Mouse (Mus musculus) lung, postnatal 4 days (tissue): ENCODE results near the gene Polr3c.
"Not testable (repeated sequence)": the region's sequence is repeated elsewhere in the genome, so short reads cannot be mapped to it uniquely, and the experiment has no call there.

Source experiments
- DNase-seq, 2 experiments: peaks; one replicate each; pipeline ENCODE4 v3.0.0; 2021

The Polr3c gene

DNA sequence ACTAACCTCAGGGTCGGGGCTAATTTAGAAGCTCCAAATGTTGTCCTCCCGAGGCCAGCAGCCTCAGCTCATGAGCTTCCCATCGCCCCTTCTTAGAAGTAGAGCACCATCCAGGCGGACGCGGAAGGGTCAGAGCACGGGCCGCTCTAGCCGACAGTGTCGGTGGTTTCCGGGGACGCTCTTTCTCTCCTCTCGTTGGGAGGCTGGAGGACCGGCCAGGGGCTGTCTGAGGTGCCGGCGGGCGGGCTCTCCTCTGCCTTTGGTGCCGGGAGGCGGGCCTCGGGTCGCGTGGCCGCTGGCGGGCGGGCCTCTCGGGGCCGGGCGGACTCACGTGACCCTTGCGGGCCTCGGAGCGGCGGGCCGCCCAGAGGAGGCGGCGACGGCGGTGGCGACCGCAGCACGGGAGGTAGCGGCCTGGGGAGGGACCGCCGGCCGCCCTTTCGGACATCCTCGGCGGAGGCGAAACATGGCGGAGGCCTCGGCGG, at the start of gene Polr3c, which contains the start of gene Rnf115:
Gene Polr3c, minus strand, starts transcription at position 286 of the 485 bp plus-strand sequence.
Gene Rnf115, plus strand, starts transcription at position 322 of the 485 bp plus-strand sequence.
- peak; percentile 97 to 99 for DNase-seq

DNA sequence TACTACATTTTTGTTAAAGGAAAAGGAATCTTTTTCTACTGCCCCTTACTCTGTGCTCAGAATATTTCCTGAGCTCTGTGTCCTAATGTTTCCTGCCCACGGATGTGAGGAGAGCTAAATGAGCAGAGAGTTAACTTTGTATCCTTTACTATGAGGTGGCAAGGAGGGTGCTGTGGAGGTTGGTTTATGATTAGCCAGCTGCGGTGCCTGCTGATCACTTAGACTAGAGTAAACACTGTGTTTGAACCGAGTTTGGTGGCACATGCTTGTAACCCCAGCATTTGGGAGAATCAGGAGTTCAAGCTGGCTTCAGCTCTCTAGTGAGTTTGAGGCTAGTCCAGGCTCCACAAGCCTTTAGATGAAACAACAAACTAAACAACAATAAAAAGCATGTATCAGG, 49.7 kb upstream of the Polr3c start:
- no peak for DNase-seq

DNA sequence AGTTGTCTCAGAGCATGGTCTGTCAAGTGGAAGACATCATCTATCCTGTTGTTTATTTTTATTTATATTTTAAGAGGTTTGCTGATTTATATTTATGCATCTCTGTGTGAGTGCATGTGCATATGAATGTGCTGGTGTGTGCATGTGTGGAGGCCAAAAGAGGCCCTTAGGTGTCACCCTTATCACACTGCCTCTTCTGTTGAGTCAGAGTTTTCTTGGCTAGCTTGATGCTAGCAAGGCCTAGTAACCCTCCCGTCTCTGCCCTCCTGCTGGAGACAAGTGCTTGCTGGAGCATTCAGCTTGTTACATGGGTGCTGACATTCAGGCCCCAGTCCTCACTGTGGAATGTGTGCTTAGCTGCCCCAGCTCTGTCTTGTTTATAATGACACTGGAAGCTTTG, 45.5 kb upstream of the Polr3c start:
- DNase-seq: no peak

DNA sequence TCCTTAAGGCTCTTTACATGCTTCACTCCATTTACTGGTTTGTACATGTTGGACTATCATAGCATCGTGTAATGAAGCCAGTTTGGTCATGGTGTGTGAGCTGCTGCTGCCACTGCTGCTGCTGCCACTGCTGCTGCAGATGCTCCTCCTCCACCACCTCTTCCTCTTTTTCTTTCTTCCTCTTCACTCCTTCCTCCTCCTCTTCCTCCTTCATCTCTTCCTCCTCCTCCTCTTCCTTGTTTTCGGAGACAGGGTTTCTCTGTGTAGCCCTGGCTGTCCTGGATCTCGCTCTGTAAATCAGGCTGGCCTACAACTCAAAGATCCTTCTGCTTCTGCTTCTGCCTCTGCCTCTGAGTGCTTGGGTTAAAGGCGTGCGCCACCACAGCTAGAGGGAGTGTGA, 42.5 kb upstream of the Polr3c start:
- DNase-seq: no peak

DNA sequence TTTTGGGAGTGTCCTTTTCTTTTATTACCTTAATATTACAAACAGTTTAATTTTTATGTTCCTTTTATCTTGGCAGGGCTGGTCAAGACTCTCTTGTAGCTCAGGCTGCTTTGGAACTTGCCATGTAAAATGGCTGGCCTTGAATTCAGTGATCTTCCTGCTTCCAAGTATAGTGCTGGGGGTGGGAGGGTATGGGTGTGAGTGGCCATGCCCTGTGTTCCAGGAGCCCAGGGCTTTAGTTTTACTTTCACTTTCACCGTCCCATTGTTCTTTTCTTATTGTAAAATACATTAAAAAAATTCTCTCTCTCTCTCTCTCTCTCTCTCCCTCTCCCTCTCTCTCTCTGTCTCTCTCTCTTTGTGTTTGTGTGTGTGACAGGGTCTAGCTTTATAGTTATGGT, 37.1 kb upstream of the Polr3c start:
- DNase-seq: no peak

DNA sequence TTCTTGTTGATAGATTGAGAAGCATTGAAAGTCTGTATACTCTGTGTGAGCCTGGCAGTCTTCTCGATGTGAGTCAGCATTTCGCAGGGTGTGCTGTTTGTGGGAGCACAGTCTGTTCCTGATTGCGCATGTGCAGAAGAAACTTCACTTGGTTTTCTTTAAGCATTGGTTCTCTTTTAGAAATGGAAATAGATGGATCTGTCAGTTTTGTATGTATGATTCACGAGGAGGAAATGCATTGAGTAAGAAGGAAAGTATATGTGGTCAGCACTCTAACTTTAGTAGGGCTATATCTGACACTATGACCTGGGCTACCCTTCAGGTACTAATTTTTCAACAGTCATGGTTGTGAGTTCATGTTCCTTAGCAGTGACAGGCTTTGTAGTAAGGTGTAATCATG, 32.3 kb upstream of the Polr3c start:
- no peak for DNase-seq

DNA sequence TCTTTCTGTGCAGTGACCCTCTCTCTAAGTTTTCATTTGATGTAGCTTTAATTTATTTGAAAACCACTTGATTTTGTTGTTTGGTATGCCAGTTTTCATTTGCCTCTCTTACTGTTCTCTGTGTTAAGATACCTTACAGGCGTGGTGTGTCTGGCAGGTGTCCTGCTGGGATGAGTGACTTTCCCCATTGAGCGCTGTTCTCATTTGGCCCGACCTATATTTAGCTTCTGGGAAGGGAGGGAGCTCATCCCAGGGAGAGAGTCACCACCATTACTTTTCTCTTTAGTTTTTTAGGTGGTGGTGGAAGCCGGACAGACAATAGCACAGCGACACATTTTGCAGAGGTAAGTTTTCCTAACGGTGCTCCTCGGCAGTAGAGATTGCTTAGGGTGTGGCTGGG, 30.3 kb upstream of the Polr3c start:
- no peak for DNase-seq

DNA sequence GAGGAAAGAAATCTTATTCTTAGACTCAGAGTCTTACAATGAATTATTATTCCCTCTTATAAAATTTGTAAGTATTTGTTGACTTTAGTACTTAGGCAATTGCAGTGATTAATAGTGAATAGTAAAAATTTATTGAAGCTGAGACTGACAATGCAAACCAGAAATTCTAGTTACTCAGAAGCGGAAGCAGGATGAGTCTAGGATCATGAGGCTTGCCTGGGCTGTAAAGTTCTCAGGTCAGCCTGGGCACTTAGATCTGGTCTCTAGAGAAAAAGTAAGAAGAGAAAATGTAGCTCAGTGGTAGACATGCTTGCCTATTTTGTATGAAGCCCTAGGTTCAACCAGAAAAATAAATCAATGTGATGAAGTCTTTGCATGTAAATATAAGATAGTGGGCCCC, 28.5 kb upstream of the Polr3c start:
- DNase-seq: no peak

DNA sequence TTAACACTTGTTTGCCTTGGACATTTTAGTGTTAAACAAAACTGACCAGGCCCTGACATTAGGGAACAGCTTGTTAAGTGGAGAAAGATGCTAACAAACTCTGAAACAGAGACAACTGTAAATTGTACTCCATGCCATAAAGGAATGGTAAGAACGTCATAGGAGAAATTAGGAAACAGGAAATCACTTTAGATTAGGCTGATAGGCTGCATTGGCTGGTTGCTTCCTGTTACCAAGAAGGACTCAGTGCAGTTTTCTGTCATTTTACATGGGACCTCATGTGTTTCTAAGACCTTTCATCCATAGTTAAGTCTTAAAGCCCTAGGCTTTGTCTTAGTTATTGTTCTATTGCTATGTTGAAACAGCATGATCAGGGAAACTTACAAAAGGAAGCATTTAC, 19.4 kb upstream of the Polr3c start:
- no peak for DNase-seq

DNA sequence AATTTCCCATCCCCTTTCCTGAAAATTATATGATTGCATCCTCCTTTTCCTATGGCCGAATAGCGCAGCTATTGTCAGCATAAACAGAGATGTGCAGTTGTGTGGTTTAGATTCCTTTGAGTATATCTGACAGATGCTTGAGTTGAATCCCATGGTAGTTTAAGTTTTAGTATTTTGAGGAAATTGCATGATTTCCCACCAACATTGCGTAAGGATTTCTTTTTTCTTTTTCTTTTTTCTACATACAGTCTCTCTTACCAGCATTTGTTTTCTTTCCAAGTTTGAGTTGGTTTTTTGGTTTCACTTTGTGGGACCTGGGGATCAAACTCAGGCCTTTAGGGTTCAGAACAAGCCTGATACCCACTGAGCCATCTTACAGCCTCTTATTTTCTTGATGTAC, 16.9 kb upstream of the Polr3c start:
- no peak for DNase-seq

DNA sequence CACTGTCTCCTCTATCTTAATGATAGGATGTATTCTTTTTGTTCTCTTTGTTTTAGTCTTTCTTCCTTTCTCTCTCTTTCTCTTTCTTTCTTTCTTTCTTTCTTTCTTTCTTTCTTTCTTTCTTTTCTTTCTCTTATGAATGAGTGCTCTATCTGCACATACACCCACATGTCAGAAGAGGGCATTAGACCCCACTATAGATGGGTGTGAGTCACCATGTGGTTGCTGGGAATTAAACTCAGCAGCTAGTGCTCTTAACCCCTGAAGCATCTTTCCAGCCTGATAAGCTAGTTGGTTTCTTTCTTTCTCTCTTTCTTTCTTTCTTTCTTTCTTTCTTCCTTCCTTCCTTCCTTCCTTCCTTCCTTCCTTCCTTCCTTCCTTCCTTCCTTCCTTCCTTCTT, 12.9 kb upstream of the Polr3c start:
- not testable (repeated sequence) for DNase-seq

DNA sequence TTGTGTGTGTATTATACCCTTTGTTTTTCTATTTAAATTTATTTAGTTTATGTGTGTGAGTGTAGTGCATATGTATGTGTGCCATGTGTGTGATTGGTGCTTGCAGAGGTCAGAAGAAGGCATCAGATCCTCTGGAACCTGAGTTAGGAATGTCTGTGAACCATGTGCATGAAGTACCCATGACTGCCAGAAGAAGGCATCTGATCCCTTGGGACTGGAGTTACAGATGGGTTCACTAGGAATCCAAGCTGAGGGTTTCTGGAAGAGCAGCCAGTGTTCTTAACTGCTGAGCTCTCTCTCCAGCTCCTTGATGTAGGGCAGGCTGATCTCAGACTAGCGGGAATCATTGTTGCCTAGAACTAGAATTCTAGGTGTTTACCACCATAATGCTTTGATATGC, 10.6 kb upstream of the Polr3c start:
- DNase-seq: no peak

DNA sequence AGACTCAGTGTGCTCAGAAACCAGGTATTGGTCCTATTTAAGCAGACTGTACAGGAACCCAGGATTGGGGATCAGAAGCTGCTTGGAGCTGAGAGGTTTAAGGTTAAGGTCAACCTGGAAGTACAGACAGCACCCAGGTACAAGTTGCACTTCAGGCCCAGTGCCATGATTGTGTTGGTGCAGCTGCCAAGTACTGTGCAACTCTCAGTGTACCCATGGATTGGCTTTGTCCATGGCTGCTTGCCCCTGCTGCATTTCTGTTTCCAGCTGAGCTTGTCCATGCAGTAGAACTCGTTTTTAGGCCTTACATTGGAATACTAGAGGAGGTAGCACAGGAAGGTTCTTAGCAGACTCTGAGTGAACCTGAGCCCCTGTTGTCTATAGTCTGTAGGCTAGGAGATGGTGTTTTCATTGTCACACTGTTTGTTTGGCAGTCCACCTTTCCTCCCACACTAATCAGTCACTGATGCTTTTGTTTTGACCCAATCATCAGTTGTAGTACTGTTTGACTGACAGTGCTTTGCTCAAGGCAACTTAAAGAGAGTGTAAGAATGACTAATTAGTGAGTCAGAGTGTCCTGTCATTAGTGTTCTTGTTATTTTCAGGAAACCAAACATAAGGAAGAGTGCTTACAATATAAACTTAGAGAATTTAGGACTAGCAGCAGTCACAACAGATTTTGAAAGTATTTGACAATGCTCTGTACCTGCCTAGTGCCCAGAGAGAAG, 9.7 kb upstream of the Polr3c start:
- no peak for DNase-seq

DNA sequence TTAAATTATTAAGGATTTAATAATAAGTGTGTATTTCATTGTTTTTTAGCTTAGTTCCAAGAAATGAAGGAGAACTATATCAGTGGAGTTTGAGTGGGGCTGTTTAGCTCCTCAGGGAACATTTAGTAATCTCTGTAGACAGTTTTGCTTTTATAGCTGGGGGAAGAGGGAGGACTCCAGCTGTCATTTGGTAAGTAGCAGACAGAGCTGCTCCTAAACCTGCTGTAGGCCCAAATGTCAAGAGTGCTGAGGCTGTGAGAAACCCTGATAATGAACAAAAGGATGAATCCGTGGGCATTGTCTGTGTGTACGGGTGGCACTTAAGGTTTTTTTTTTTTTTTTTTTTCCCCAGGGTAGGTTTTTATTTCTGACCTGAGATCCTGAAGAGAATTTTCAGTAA, 7.8 kb upstream of the Polr3c start:
- DNase-seq: no peak

DNA sequence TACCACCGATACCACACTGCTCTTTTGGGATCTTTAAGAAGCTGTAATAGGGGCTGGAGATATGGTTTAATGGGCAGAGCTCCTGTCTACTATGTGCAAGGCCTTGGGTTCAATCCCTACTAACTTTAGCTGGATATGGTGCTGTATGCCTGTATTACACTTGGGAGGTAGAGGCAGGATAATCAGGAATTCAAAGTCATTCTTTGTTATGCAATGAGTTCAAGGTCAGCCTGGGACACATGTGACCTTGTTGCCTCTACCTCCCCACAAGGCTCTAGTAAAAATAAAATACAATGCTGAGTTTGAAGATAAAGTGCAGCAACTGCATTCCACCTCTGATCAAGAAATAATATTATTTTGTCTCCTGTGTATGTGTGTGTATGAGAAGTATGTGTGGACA, 6.6 kb upstream of the Polr3c start:
- DNase-seq: no peak

DNA sequence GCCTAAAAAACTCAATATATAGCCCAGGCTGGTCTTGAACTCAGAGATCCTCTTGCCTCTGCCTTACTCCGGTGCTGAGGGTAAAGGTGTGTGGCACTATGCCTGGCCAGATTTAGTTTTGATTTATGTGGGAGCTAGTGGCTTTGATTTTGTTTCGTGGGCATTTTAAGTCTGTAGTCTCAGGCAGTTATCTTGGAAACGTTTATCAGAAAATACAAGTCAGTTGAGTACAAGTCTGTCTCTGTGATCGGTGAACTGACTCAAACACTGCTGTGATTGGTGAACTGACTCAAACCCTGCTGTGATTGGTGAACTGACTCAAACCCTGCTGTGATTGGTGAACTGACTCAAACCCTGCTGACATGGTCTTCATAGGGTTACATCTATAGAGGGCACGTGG, 3.4 kb upstream of the Polr3c start:
- DNase-seq: no peak

DNA sequence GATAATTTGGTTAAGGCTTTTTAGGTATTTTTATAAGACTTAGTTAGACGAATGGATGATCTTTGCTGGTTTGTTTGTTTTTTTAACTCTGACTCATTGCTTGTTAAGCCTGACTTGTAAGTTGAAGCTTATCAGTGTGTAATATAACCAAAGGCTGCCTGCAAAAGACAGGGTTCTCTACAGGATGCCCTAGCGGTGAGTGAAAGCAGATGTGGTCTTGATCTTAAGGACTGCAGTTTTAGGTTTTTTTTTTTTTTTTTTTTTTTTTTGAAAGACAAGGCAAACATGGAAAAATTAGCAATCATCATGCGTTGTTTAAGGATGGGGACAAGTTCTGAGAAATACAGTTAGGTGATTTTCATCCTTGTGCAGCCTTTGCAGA, 2.0 kb upstream of the Polr3c start:
- DNase-seq: no peak

DNA sequence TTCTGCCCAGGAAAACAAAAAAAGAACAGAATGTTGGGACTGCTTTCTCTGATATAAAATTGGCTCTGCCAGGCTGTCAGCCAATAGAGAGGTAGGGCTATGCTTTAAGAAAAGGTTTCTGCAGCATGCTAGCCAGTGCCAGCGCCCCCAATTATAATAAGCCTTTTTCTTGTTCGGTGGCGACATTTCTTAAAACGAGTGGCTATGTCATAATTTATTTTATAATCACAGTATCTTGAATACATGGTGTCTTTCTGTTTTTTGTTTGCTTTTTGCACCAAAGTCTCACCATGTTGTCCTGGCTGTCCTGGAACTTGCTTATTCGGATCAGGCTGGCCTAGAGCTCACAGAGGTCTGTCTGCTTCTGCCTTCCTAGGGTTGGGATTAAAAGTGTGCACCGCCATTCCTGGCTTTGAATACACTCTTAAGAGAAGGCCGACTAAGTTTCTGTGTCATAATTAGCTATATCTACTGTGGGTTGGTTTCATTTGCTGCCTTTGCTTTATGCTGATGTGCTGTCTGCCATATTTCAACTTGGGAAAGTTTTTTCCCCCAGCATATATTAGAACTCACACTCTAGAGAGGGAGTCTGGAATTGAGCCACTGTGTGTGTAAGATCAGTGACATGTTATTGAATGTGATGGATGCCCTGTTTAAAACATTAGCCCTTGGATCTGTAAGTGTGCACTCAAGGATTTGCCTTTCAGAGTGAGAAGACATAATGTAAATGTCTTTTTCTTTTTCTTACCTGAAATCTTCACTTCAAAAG, 1.4 kb upstream of the Polr3c start:
- no peak for DNase-seq

DNA sequence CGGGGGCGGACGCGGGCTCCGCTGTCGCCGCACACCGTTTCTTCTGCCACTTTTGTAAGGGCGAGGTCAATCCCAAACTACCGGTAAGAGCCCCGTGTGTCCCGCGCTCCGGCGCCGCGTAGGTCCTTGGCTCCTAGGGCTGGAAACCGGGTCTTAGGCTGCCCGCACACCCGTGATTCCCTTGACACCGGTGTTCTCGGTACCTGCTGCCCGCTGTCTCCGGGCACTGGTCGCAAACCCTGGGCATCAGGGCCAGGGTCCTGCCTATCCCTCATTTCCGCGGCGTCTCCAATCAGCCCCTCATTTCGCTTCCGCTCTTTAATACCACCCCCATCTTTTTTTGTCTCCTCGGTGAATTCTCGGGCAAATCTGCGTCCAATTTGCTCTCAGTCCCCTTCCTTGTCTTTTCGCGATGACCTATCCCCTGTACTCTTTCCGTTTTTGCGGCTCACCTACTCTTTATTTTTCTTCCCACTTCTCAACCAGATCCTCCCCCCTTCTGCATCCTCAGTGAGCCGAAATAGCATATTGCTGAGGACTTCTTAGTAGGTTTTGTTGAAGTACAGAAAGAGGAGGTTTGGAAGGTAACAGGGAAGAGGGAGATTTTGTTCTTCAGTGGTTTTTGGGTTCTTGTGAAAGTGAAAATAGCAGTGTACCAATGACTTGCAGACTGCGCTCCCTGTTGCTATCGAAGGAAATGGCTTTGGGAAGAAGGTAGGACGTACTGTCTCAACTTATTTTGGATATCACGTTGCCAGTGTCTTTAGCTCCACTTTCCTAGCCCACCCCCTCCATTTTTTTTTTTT, 603 bp upstream of the Polr3c start:
- DNase-seq: no peak

DNA sequence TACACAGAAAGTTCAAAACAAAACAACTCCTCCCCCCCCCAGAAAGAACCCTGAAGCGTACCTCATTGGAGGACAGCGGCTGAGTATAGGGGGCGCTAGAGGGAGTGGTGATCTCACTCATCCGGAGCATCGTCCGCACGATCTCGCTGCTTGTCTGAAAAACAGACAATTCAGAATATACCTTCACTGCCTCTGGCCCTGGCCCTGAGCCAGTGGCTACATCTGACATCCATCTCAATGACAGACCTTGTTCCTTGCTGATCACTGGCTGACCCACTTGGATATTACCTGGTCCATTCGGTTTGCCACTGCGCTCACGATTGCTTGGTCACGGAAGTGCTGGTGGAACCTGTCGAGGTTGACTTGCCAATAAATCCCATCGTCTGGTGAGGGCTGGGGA, 8.3 kb downstream of the Polr3c start:
- peak in 1 of 2 experiments; percentile 42 for DNase-seq

DNA sequence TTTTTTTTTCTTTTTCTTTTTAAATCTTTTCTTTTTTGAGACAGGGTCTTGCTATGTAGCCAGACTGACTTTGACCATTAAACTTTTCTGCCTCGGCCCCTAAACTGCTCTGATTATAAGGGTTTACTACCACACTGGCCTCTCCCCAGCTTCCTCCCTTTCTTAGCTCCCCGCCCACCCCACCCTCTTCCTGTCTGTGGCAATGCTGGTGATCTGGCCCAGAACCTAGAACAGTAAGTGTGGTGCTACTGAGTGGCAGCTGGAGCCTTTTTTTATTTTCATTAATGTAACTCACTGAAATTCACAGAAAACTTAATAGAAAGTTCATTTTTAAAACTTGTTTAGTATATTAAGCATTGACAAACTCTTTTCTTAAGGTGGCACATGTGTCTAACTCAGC, 11.6 kb downstream of the Polr3c start:
- DNase-seq: no peak

DNA sequence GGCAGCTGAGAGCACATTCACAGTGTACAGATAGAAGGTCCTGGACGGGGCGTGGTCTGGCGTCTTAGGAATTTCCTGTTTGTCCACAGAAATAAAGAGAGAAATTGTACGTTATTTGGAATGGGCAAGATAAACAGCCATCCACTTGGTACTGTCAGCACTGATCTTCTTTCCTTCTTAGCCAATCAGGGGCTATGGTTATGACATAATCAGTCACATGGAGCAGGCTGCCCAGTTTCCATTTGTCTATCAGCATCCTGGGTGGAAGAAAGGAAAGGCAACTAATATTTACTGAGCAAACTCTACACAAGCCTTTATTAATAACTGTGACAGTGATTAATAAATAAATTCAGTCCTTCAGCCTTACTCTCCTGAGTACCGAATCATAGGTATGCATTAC, 13.1 kb downstream of the Polr3c start:
- DNase-seq: no peak

DNA sequence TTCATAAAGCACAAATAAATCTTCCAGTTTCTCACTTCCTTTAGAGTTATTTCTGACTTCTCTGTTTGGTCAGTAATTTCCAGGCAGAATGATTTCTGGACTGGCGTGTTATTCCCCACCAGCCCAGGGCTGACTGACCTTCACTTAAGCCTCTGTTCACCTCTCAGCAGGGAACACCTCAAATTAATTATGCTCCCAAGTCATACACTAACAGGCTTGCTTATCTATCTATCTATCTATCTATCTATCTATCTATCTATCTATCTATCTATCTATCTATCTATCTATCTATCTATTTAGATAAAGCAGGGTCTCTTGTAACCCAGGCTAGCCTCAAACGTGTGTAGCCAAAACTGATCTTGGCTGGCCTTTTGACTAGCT, 18.8 kb downstream of the Polr3c start:
- DNase-seq: no peak
